Mouse (Mus musculus): ENCODE measurements around the gene Bcl2. TPM values are rescaled to one million over a fixed set of nuclear protein-coding genes. Genes with fewer than 3 reads are reported as not detected.
A peak's percentile ranks its signal among the peaks of the same experiment; 100 is the strongest.
"Not testable (repeated sequence)": the region's sequence is repeated elsewhere in the genome, so short reads cannot be mapped to it uniquely, and the experiment has no call there.

Gene Bcl2
- total RNA-seq (2014; fragmentation: Nextera tagmentation) (44.5 and 49.6 TPM in 2 replicates), total RNA-seq (2017) (26.2 and 26.3 TPM in 2 replicates)

DNA sequence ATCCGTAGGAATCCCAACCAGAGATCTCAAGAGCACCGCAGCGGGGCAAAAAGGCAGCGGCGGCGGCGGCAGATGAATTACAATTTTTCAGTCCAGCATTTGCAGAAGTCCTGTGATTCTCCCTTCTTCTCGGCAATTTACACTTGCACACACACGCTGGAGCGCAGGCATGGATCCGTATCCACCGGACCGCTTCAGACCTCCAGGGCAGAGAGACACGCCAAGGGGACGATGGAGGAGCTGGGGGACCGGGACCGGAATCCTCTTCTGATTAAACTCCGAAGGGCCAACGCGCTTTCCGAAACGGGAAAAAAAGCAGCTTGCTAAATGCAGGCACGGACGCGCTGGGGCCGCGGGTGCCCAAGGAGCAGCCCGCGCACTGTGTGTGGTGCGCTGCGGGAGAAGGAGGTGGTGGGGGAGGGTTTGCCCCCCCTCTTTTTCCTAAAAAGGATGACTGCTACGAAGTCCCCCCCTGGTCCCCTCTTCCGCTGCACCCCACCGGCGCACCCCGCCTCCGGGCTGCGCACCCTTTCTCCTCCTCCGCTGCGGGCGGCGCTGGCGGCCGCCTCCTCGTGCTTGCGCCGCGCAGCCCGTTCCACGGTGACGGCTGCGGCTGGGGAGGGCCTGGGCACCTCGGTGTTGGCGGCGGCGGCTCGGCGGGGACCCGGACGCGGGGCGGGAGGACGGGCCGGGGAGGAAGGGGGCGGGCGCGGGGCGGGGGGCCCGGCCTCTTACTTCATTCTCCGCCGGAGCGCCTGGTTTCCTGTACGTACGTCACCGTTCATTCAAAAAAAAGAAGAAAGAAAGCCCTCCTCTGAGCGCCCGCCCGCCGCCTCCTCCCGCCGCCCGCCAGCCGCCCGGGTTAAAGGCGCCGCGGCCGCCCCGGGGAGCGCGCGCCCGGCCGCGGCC lies at the start of gene Bcl2:
Bcl2 (minus strand) TSS at position 654 of the 909 bp plus-strand sequence.
- peak; percentile 54 for ATAC-seq (replicated peaks; ENCODE audit: poor library complexity, severe bottlenecking)

DNA sequence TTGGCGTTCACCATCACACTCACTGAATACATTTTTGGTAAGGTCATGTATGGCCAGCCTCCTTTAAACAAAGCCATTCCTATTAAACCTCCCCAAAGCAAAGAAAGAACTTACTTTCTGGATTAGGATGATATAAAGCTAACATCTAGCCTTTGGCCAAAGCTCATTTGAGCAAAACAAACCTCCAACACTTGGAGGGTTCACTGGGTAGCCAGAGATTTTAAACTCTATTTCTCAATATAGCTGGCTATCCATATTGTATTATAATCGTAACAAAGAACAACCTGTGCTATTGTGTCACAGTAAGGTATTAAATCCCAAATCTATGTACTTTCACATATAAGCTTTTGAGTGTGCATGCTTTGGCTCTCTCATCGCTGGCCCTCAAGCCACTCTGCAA lies 46.7 kb upstream of the Bcl2 start:
- no peak for ATAC-seq (replicated peaks; ENCODE audit: poor library complexity, severe bottlenecking)

- ATAC-seq (replicated peaks; ENCODE audit: poor library complexity, severe bottlenecking): peak; percentile 90
Observed at GRCm38 (mm10) chr1:106759572-106760435, 45.7 kb upstream of the Bcl2 start, which contains the start of gene Kdsr. TSS of gene Kdsr (minus strand) at chr1:106759727.

- peak; percentile 50 for ATAC-seq (replicated peaks; ENCODE audit: poor library complexity, severe bottlenecking)
Observed at GRCm38 (mm10) chr1:106758734-106759571, 44.9 kb upstream of the Bcl2 start.

GRCm38 (mm10) chr1:106756633-106757032 lies 42.6 kb upstream of the Bcl2 start:
- no peak for ATAC-seq (replicated peaks; ENCODE audit: poor library complexity, severe bottlenecking)

GRCm38 (mm10) chr1:106752013-106752412 lies 37.9 kb upstream of the Bcl2 start:
- peak; percentile 69 for ATAC-seq (replicated peaks; ENCODE audit: poor library complexity, severe bottlenecking)

DNA sequence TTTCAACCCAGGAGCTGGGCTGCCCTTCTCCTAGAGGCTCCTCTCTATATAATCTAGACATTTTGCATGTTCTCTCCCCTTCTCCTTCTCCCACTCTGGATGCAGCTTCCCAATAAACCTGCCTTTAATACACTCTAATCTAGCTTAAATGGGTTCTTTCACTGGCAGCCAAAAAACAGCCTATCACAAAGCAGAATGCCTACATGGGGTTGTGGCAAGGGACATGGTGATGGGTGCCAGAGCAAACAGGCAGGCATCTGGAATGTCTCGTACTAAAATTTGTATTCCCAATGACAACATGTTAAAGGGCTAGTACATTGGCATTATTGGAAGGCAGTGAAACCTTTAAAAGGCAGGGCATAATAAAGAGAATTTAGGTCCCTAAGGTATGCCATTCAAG lies 36.6 kb upstream of the Bcl2 start:
- ATAC-seq (replicated peaks; ENCODE audit: poor library complexity, severe bottlenecking): no peak

DNA sequence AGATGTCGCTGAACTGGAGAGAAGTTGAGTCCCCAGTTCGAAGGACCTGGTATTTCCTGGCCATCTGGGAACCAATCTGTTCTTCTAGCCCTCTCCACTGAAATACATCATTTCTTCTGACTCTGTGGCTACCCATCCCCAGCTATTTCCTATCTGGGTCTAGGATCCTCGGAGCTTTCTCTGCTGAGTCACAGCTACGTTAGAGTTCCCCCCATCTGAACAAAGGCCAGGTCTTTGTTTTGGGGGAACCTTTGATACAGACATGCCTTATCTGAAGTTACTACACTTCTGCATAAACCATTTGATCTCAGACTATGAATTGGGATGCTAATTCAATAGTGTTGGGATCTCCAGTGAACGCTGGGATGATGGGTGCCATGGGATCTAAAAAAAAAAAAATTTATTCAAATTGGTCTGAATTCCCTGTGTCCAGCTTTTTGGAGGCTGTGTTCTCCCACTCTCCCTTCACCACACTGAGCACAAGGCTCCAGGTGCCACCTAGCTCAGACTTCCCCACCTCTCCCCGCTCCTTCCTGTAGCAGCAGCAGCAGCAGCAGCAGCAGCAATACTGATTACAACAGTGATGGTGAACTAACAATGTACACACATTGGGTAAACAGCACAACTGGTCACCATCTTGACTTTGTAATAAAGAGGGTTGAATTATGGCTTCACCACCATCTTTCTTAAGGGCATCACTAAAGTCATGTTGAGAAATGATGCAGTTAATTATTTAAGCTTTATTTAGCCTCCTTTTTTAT lies 34.7 kb upstream of the Bcl2 start:
- peak; percentile 68 for ATAC-seq (replicated peaks; ENCODE audit: poor library complexity, severe bottlenecking)

DNA sequence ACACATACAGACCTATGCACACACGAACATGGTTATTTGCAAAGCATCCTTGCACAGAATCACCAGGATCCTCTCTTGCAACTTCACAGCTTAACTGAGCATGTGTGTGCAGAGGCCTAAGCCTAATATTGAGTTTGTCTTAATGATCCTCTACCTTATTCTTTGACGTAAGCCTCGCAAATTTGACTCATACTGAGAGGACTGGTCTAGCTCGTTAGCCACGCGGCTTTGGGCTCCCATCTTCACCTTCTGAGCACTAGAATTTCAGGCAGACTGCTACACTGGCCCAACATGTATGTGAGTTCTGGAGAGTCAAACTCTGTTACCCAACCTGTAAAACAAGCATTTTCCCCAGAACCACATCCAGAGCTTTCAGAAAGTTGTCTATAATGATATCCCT lies 28.9 kb upstream of the Bcl2 start:
- ATAC-seq (replicated peaks; ENCODE audit: poor library complexity, severe bottlenecking): no peak

- no peak for ATAC-seq (replicated peaks; ENCODE audit: poor library complexity, severe bottlenecking)
Observed at GRCm38 (mm10) chr1:106740735-106741134, 26.7 kb upstream of the Bcl2 start.

GRCm38 (mm10) chr1:106739810-106740209 lies 25.7 kb upstream of the Bcl2 start:
- no peak for ATAC-seq (replicated peaks; ENCODE audit: poor library complexity, severe bottlenecking)

- ATAC-seq (replicated peaks; ENCODE audit: poor library complexity, severe bottlenecking): peak; percentile 66; the same call in 1 of the 2 replicates
Observed at GRCm38 (mm10) chr1:106738092-106738491, 24.0 kb upstream of the Bcl2 start.

DNA sequence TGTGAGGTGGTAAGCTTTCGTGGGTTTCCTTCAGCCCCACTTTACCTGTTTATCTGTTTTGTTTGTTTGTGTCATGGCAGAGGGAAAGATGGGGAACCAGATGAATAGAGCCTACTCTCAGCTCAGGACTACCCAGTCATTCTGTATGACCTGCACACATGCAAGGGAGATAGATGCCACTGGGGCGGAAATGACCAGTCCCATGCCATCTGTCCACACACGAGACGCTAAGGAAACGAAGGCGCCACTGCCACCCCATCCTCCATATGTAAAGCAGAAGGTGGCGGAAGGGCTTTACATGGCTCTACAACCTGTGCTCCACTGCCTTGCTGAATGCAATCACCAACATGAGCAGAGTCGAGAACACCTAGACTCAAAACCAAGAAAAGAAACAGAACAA lies 22.1 kb upstream of the Bcl2 start:
- ATAC-seq (replicated peaks; ENCODE audit: poor library complexity, severe bottlenecking): no peak

DNA sequence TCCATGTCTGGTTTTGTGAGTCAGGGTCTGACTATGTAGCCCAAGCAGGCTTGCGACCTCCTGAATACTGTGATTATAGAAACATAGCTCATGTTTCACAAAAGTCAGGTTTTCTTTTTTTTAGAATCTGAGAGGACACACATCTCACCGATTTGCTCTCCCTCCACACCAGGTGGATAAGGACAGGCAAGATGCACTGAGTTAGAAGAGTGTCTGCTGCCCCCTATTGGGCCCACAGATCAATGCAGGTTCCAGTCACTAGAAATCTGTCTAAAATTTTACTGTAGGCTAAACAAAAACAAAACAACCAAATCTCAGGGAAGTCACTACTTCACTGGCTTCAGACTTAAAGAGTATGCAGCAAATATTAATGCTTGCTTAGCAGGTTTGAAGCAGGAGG lies 21.5 kb upstream of the Bcl2 start:
- peak; percentile 79 for ATAC-seq (replicated peaks; ENCODE audit: poor library complexity, severe bottlenecking)

DNA sequence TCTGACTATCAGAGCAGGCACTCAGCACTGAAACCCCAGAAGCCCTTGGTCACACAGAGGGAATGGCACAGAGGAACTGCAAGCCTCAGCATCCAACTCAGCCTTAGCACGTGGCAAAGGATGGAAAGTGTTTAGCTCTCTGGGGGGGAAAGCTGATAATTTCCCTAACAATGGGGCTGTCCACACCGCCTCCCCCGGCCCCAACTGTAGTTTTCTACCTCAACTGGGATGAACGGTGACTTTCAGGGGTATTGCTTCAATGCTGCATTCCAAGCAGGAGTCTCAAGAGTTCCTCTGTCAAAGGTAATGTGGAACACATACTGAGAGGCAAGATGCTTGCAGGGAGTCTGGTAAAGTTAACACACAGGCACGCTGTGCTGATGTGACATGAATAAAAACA lies 8.0 kb upstream of the Bcl2 start:
- no peak for ATAC-seq (replicated peaks; ENCODE audit: poor library complexity, severe bottlenecking)

- ATAC-seq (replicated peaks; ENCODE audit: poor library complexity, severe bottlenecking): not testable (repeated sequence)
Observed at GRCm38 (mm10) chr1:106717736-106718135, 3.7 kb upstream of the Bcl2 start.

GRCm38 (mm10) chr1:106717071-106717601 lies 3.1 kb upstream of the Bcl2 start:
- no peak for ATAC-seq (replicated peaks; ENCODE audit: poor library complexity, severe bottlenecking)

- no peak for ATAC-seq (replicated peaks; ENCODE audit: poor library complexity, severe bottlenecking)
Observed at GRCm38 (mm10) chr1:106716141-106716540, 2.1 kb upstream of the Bcl2 start.
